Mouse (Mus musculus): ENCODE measurements around the gene Krt79. TPM values are rescaled to one million over a fixed set of nuclear protein-coding genes. Genes with fewer than 3 reads are reported as not detected.

The Krt79 gene
- polyA plus RNA-seq, 1 experiment = 32.7 TPM

DNA sequence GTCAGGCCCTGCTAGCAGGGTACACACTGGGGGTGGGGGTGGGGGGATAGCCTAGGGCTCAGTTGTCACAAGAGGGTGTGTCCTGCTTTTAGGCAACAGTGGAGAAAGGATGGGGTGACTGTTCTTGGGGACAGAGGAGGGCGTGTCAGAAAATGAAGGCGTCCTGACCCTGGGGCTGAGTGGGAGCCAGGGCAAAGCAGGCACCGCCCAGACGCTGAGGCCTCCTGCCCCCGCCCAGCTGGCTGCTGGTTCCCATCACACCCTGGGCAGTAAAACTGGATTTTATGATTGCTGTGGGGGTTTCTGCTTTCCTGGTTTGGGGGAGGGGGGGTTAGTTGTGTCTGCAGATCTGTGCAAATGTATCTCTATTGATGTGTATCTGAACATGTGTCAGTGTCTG is 35.9 kb upstream of the Krt79 start:
- H3K4me1 ChIP-seq (ENCODE audit: control insufficient read depth, insufficient read depth, low read length) = peaks cover 16% of the 10 kb centered on the region
- WGBS = 60% methylated on average over 5 of the region's 5 CpGs
- TF ChIP-seq CTCF (IDR thresholded peaks at IDR 0.05; ENCODE audit: insufficient read depth, low read length) = no peak
- no peak for TF ChIP-seq POLR2A (IDR thresholded peaks at IDR 0.05; ENCODE audit: borderline replicate concordance, extremely low read depth, low read depth, low read length)
- H3K4me3 ChIP-seq (replicated peaks; ENCODE audit: extremely low read depth, low read depth, low read length) = no peak overlapping the region
- no peak for DNase-seq

DNA sequence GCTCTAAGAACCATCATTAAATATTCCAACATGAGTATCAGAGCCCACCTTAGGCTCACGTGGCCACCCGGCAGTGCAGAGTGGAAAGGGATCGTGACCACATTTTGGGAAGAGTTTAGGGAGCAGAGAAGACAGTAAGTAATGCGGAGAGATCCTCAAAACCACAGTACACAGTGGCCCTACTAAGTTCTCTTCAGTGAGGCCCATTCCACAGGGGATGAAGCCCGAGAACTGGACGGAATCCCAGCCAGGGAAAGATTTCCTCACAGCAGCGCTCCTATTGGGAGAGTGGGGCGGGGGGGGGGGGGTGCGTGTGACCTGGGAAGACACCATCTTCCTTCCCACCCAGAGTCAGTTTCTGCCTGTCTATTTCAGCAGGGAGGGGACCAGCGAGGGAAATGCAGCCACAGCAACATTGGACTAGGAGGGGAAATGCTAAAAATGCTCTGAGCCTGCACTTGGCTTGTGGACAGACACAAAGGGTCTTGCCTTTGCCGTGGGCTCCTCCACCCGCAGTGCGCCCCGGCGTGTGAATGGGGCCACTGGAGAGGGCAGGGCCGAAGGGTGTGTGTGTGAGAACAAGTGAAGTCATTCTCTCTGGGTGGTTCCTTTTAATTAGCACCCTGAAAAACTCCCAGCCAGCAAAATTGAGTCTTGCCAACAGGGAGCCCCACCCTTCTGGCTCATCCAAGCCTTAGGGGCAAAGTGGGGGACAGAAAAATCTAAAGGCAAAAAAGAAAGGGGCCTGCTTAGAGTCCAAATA is 34.1 kb upstream of the Krt79 start:
- no peak for TF ChIP-seq POLR2A (IDR thresholded peaks at IDR 0.05; ENCODE audit: borderline replicate concordance, extremely low read depth, low read depth, low read length)
- TF ChIP-seq CTCF (IDR thresholded peaks at IDR 0.05; ENCODE audit: insufficient read depth, low read length) = no peak
- Histone ChIP-seq H3K4me1 (ENCODE audit: control insufficient read depth, insufficient read depth, low read length) (peaks cover 16% of the 10 kb centered on the region), H3K4me3 (replicated peaks; ENCODE audit: extremely low read depth, low read depth, low read length) (no peak overlapping the region)
- no peak for DNase-seq
- WGBS = 39% methylated on average over 16 of the region's 16 CpGs

DNA sequence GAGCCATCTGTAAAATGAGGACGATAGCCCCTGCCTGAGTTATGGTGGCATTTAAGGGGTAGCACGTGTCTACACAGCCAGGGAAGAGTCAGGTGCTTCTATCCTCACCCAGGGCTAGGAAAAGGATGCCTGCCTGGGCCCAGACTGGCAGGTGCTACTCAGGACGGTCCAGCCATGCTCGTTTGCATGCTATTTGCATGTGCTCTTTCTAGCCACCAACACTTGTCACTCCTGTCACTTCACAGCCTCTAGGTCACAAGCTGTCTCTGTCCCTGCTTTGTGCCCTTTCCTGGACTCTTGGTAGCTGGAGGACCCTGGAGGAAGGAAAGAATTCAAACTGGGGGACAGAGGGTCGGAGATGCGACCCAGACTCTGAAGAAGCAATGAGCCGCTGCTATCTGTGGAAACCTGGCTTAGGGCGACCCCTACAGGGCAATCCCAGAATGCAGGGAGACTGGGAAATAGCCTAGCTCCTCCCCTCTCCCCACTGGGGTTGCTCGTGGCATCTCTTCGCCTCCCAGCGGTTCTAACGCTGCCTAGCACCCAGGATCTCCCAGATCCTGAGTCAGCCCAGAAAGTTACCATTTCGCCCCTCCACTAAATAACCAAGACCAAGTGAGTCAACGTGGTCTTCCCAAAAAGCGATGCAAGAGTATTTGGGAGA is 33.4 kb upstream of the Krt79 start:
- WGBS = 13% methylated on average over 15 of the region's 15 CpGs
- DNase-seq = peak; percentile 98
- TF ChIP-seq POLR2A (IDR thresholded peaks at IDR 0.05; ENCODE audit: borderline replicate concordance, extremely low read depth, low read depth, low read length) (no peak), CTCF (IDR thresholded peaks at IDR 0.05; ENCODE audit: insufficient read depth, low read length) (peak; percentile 98)
- Histone ChIP-seq H3K4me1 (ENCODE audit: control insufficient read depth, insufficient read depth, low read length) (peaks cover 16% of the 10 kb centered on the region), H3K4me3 (replicated peaks; ENCODE audit: extremely low read depth, low read depth, low read length) (no peak overlapping the region)

DNA sequence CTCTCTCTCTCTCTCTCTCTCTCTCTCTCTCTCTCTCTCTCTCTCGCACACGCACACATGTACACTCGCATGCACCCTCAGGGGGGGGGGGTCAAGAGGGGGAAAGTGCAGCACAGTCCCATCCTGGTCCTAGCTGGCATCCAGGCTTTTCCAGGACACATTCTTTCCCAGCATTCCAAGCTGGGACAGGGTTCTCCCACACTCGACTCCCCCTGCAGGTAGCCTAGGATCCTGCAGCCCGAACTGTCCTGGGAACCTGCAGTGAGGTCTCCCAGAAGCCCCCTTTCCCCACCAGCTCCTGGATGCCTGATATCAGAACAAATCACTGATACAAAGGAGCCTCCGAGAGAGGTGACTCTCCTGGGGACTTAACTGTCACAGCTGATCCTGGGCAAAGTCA is 30.4 kb upstream of the Krt79 start:
- peaks cover 4% of the 10 kb centered on the region; the same call in 1 of the 2 replicates for H3K4me1 ChIP-seq (ENCODE audit: control insufficient read depth, insufficient read depth, low read length)
- TF ChIP-seq CTCF (IDR thresholded peaks at IDR 0.05; ENCODE audit: insufficient read depth, low read length) (peak; percentile 85), POLR2A (IDR thresholded peaks at IDR 0.05; ENCODE audit: borderline replicate concordance, extremely low read depth, low read depth, low read length) (no peak)
- 18% methylated on average over 4 of the region's 6 CpGs for WGBS
- DNase-seq = peak; percentile 69
- H3K4me3 ChIP-seq (replicated peaks; ENCODE audit: extremely low read depth, low read depth, low read length) = no peak overlapping the region

DNA sequence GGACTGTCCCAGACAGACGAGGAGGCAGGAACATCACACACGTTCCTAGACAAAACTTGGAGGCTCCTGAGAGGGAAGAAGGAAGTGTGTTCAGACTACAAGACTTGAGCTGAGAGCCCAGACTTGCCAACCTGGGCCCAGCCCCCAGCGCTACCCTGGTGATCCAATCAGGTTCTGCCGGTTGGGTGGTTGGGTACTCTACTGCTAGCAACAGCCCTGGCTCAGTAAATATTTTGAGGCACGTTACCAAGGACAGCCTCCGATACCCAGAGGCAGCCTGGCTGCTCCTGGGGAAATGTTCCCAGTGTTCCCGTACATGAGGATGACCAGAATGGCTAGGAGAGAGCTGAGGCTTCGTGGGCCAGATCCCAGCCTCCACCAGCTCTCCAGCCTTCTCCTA is 26.7 kb upstream of the Krt79 start:
- WGBS = 56% methylated on average over 8 of the region's 8 CpGs
- no peak overlapping the region for H3K4me3 ChIP-seq (replicated peaks; ENCODE audit: extremely low read depth, low read depth, low read length)
- H3K4me1 ChIP-seq (ENCODE audit: control insufficient read depth, insufficient read depth, low read length) = 0 out of 2 replicates have a peak, but pooled peaks cover 2% of the 10 kb centered on the region
- peak; percentile 75 for DNase-seq
- no peak for TF ChIP-seq CTCF (IDR thresholded peaks at IDR 0.05; ENCODE audit: insufficient read depth, low read length)

DNA sequence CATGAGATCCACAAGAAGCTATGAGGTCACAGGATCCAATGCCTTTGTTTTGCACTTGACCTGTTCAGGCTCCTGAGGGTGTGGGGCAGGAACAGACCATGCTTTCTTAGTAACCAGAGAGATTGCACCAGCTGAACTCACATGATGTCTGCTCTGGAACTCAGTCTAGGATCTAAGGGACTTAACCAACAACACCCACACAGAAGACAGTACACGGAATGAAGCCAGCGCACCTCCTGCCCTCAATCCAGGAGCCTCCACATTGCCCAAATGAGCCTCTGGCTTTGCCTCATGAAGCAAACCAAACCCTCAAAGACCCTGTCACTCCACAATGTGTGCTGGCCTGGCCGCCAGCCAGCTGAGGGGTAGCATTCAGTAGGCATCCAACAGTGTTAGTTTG is 18.8 kb upstream of the Krt79 start:
- no peak for TF ChIP-seq POLR2A (IDR thresholded peaks at IDR 0.05; ENCODE audit: borderline replicate concordance, extremely low read depth, low read depth, low read length)
- TF ChIP-seq CTCF (IDR thresholded peaks at IDR 0.05; ENCODE audit: insufficient read depth, low read length) = no peak
- no peaks in the 10 kb centered on the region for H3K4me1 ChIP-seq (ENCODE audit: control insufficient read depth, insufficient read depth, low read length)
- 82% methylated on average over 3 of the region's 3 CpGs for WGBS
- no peak overlapping the region for H3K4me3 ChIP-seq (replicated peaks; ENCODE audit: extremely low read depth, low read depth, low read length)
- DNase-seq = no peak

GRCm38 (mm10) chr15:101954187-101954586 is 14.1 kb upstream of the Krt79 start, which contains the start of gene Krt78:
TSS of gene Krt78 (minus strand) at chr15:101954287.
- TF ChIP-seq POLR2A (IDR thresholded peaks at IDR 0.05; ENCODE audit: borderline replicate concordance, extremely low read depth, low read depth, low read length) (no peak), CTCF (IDR thresholded peaks at IDR 0.05; ENCODE audit: insufficient read depth, low read length) (no peak)
- WGBS = 81% methylated on average over 9 of the region's 9 CpGs
- Histone ChIP-seq H3K4me3 (replicated peaks; ENCODE audit: extremely low read depth, low read depth, low read length) (no peak within 1 kb of the TSS), H3K4me1 (ENCODE audit: control insufficient read depth, insufficient read depth, low read length) (no peaks in the 10 kb centered on the region)
- DNase-seq = no peak

GRCm38 (mm10) chr15:101952733-101953474 is 12.8 kb upstream of the Krt79 start:
- WGBS = 70% methylated on average over 7 of the region's 7 CpGs
- no peaks in the 10 kb centered on the region for H3K4me1 ChIP-seq (ENCODE audit: control insufficient read depth, insufficient read depth, low read length)
- DNase-seq = no peak
- TF ChIP-seq CTCF (IDR thresholded peaks at IDR 0.05; ENCODE audit: insufficient read depth, low read length) (no peak), POLR2A (IDR thresholded peaks at IDR 0.05; ENCODE audit: borderline replicate concordance, extremely low read depth, low read depth, low read length) (no peak)
- H3K4me3 ChIP-seq (replicated peaks; ENCODE audit: extremely low read depth, low read depth, low read length) = no peak overlapping the region

GRCm38 (mm10) chr15:101945430-101945829 is 5.3 kb upstream of the Krt79 start:
- TF ChIP-seq POLR2A (IDR thresholded peaks at IDR 0.05; ENCODE audit: borderline replicate concordance, extremely low read depth, low read depth, low read length) = no peak
- no peak for TF ChIP-seq CTCF (IDR thresholded peaks at IDR 0.05; ENCODE audit: insufficient read depth, low read length)
- Histone ChIP-seq H3K4me3 (replicated peaks; ENCODE audit: extremely low read depth, low read depth, low read length) (no peak overlapping the region), H3K4me1 (ENCODE audit: control insufficient read depth, insufficient read depth, low read length) (no peaks in the 10 kb centered on the region; the same call in 1 of the 2 replicates)
- 70% methylated on average over 1 of the region's 1 CpGs for WGBS
- no peak for DNase-seq
